Mouse (Mus musculus) 3T3-L1 (cell line): ENCODE measurements around the gene Golga1.
A peak's percentile ranks its signal among the peaks of the same experiment; 100 is the strongest.

Source experiments
- DNase-seq: peaks from one replicate; pipeline ENCODE4 v3.0.0-alpha.2; 2015; ENCODE audit warnings: low read depth, low spot score

Gene Golga1

DNA sequence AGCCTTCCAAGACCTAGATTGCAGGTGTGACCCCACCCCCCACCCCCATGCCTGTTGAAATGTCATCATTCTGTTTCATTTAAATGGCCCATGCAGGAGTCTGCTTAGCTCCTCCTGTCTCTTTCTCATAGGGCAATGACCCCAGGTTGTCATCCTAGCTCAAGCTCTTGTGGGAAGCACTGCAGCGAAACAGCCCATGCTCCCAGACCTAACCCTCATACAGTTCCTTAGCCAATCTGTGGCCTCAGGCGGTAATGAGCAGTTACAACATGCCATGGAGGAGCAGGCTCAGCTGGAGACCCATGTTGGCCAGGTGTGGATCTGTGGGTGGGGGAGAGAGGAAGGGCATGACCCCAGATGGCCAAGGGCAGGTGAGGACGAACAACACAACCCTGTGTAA is 90.2 kb downstream of the Golga1 start:
- no peak for DNase-seq

DNA sequence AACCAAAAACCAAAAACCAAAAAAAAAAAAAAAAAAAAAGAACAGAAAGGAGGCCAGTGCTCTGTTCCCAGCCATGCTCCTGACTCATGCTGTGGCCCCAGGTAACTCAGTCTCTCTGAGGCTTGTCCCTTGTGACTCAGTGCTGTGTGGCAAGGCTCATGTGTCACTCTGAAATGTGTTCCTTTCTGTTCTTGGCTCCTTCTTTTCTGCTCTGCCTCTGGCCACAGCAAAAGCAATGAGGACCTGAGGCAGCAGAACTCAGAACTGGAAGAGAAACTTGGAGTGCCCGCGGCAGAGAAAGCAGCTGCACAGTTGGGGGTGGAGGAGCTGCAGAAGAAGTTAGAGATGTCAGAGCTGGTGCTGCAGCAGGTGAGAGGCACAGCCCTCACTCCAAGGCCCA is 91.2 kb downstream of the Golga1 start:
- DNase-seq: peak; percentile 66

DNA sequence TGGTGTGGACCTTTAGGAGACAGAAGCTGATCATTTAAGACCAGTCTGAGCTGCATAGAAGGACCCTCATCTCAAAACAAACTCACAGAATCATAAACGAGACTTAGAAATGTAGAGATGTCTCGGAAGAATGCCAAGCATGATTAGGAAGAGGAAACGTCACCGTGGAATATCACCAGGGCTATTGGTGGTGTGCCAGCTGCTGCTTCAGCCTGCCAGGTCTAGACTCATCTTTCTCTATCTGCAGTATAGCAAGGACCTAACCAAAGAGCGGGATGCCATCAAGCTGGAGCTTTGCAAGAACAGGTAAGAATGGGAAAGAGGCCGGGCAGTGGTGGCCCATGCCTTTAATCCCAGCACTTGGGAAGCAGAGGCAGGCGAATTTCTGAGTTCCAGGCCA is 91.6 kb downstream of the Golga1 start:
- no peak for DNase-seq

DNA sequence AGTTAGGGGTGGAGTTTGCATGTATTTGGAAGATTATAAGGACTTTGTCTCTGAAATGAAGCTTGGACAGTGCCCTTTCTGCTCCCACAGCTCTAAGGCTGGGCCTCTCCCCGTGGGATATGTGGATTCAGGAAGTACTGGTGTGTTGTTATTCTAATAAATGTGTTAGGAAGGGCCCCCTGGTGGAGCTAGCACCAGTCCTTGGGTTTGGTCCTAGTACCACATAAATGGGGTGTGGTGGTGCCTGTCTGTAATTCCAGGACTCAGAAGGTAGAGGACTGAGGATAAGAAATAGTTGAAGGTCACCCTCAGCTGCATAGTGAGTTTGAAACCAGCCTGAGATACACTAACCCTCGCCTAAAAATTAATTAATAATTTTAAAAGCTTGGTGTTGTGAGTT is 92.1 kb downstream of the Golga1 start:
- DNase-seq: peak; percentile 48

DNA sequence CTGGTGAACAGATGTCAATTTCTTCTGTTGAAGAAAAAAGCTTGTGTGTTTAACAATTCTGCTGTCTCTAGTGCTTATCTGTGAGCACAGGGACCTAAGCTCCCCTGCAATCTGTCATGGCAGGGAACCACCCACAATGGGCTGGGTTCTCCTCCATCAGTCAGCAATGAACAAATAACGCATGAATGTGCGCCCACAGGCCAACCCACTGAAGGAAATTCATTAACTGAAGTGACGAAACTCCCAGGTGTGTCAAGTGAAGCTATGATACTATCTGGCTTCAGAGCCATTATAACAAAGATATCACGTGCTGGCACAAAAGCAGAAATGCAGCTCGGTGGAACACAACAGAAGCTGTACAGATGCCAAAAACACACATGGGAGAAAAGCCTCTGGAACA is 95.3 kb downstream of the Golga1 start:
- DNase-seq: no peak

DNA sequence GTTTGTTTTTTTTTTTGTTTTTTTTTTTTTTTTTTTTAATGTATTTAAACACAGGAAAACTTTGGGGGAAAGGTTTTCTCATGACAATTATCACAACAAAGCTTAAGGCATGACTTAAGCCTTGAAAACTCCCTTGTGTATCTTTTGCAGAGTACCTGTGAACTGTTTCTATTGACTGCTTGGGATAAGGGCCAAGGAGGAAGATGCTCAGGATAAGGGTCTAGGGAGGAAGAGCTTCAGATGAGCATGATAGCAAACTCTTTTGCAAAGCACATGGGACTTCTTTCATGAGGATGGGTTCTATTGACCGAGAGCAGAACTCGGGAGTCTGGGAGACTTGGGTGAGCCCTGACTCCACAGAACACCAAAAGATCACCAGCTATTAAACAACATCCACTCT is 95.7 kb downstream of the Golga1 start:
- no peak for DNase-seq
